Mouse (Mus musculus) kidney, postnatal 10 days (tissue): Measurements from ENCODE around the gene Qrsl1.

Source experiments
- DNase-seq: peaks from one replicate; pipeline ENCODE4 v3.0.0; 2021; ENCODE audit warnings: mixed read lengths

Qrsl1 gene

DNA sequence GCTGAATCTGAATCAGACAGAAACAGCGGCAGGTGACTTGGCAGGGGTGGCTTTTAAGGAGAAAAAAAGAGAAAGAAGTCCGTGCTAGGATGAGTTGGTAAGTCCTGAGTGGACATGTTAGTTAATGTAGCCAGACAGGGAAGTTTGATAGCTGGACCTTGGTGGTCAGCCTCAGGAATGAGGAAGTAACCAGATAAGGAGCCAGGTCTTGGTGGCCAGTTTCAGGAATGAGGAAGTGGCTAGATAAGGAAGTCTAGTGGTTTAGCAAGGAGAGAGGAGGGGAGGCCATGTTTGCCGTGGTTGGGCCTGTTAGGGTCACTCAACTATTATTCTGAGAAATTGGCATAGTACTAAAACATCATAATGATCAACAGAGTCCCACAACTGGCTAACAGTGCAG, 45.2 kb downstream of the Qrsl1 start:
- DNase-seq, result no peak

DNA sequence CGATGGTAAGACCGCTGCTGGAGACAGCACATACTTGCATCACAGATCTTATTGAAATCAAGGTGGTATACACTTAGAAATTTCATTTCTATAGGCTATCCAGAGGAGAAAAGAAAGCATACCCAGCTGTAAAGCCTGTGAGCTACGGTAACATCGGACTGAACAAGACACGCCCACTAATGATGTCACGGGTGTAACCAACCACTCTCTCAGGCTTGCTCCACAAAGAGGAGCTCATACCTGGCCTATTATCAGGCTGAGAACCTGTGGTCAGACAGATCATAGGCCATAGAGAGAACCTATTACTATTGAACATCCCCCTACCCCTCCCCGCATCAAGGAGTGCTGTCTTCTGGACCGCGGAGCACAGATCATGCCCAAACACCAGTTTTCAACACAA, 45.6 kb downstream of the Qrsl1 start:
- DNase-seq, result no peak

- DNase-seq, result no peak
Measured at GRCm38 (mm10) chr10:43851898-43852297, 49.6 kb downstream of the Qrsl1 start.

DNA sequence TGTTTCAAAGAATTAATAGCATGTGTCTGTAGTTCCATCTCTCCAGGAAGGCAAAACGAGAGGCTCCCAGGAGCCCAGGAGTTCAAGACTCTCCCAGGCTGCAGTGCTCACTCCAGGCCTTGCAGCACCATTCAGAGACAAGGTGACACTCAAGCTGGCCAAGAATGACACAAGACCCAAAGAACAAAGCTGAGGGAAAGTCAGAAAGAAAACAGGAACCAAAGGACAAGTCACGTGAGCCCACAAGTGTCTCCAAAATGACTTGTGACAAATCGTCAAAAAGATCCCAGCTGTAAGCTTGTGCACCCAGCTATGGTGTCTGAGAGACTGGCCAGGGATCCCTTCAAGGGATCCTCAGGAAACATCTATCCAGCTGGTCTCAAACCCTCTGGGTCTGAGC, 52.1 kb downstream of the Qrsl1 start:
- DNase-seq, result no peak

DNA sequence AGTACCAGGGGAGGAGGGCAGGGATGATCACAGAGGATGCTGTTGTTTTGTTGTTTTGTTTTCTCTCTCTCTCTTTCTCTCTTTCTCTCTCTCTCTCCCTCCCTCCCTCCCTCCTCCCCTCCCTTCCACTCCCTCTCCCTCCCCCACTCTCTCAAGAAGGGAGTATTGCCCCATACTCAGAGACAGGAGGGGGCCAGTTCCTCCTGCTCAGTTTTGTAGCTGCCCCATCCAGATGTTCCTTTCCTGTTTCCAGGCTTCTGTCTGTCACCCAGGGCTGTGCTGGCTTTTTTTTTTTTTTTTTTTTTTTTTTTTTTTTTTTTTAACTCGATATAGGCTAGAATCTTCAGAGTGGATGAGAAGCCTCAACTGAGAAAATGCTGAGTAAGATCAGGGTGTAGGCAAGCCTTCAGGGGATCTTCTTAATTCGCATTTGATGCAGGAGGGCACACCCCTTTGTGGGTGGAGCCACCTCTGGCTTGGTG, 55.4 kb downstream of the Qrsl1 start:
- no peak for DNase-seq

DNA sequence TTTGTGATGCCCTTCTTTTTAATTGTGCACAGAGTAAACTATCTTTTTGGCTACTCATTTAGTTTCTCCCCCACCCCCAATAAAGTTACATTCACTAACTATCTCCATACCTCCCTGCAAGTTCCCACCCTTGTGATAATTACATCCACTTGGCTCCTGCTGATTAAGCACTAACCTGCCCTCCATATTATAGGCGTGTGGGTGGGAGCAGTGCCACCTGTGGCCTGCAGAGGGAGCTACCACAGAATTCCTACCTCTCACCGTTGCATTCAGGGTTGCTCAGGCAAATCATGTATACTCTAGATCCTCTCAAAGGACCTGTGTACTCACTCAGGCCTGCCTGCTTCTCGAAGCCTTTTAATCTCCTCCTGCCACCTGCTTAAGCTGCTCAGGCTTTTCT, 56.1 kb downstream of the Qrsl1 start:
- no peak for DNase-seq

DNA sequence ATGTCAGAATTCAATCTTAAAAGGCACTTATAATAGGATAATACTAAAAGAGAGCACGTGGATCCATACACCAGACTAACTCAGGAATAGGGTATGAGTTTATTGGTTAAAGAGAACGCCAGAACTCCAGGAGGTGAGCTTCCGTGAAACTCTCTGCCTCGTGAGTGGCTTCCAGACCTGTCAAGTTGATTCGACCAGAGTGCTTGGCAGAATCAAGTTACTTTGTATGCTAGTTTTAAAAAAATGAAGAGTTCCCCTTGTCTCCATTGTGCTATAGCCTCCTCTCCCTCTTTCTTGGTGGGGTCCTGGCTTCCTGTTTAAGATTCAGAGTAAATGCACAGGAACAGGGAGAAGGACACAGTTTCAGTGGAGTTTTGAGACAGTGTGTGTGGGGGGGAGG, 60.1 kb downstream of the Qrsl1 start:
- no peak for DNase-seq

- DNase-seq, result peak; percentile 38
Measured at GRCm38 (mm10) chr10:43832868-43833267, 68.7 kb downstream of the Qrsl1 start.

DNA sequence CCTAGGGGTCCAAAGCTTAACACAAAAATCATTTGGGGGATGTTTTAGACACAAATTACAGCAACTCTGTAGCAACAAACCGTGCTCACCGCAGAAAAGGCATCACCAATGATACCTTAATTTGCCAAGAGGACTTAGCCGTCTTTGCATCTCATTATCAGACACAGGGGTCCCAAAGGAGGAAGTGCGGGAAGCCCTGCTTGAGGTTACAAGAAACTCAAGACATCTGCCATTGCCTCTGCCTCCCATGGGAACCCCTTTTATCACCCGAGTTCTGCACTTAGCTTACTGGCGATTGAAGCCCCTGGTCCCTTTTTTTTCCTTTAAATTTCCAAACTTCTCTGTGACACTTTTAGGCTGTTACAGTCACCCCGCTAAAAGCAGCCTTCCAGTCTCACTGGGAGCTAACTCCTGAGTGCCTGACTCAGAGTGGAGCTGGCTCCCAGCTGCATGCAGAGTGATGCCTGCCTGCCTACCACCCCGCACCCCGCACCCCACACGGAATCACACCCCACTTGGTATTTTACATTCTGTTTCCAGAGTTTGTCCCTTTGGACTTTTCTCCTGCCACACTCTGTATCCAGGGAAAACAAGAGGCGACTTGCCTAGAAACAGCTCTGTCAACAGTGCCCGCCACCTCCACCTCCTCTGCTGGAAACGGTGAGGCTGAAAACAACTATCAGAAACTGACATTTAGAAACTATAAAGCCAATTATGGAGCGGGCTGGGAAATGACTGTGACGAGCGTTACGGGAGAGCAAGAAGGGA, 71.1 kb downstream of the Qrsl1 start:
- no peak for DNase-seq

DNA sequence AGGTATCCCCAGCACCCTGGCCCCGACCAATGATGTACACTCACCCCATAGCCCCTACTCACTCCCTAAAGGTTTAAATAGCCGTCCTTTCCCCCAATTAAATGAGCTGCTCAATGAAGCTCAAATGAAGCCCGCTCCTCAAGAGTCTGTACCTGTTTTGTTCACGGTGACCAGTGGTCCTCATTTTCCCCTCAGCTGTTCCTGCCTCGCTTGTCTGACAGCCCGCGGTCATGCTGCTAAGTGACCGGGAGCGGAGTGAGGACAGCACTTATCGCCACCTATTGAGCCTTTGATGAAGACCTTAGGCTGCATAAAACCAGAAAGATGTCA, 72.9 kb downstream of the Qrsl1 start:
- DNase-seq, result no peak

GRCm38 (mm10) chr10:43827958-43828685, 73.4 kb downstream of the Qrsl1 start:
- no peak for DNase-seq

DNA sequence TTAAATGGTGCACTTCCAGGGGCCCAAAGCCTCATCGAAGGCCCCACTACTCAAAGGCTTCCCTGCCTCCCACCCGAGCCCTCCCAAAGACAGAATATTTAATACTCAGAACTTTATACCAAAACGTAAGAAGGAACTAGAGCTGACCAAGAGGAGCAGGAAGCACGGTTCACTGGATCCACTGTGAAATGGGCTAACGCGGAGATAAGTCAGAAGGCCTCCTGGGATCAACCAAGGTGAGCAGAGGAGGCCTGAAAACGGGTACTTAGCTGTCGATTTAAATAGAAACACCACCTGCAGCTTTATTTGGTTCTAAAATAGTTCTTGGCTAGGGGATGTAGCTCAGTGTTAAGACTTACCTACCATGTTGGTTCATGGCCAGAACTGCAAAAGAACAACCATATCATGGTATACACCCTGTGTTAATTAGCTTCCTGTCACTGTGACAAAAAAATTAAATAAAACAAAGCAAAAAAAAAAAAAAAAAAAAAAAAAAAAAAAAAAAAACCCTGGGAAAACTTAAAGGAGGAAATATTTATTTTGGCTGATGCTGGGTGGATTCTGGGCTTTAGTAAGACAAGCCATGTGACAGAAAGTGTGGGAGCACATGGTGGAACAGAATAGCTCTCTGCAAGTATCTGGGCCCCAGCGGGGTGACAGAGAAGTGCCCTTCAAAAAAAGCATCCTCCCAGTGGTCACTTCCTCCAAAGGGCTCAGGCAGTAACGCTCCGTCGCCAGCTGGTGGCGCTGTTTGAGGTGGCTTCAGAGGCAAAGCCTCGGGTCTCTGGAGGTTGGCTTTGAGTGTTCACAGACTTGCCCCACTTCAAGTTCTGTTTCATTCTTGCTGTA, 74.5 kb downstream of the Qrsl1 start:
- DNase-seq, result no peak

DNA sequence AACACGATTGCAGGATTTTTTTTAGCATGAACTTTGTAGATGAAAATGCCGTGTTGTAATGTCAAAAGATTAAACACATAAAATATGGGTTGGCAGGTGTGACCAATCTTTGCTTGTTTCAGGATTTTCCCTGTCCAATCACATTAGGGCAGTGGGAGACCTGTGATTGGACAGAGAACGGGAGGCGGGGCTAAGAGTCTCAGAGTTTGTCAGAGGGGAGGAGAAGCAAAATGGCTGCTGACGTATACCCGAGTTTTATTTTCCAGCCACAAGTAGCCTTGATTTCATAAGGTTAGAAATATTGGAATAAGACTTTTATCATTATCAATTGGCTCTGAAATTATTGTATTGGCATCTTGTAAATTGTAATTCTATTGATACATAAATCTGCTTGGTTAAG, 75.8 kb downstream of the Qrsl1 start:
- no peak for DNase-seq

DNA sequence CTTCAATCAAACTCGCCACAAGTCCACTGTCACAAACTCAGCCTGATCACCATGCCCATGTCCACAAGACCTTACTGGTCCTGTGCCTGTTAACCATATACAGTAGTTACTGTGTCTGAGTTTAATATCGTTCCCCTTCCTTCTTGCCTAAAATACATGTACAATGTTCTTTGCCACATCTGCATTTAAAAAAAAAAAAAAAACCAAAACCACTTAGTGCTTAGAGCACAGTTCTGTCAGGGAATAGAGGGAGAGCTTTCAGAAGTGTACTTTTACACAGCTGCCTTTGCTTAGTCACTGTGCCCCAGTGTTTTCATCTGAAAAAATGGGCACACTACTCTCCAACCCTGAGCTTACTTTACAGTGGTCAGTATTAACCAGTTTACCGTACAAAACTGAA, 76.8 kb downstream of the Qrsl1 start:
- no peak for DNase-seq
